Mouse (Mus musculus) right cerebral cortex, postnatal 4 days (tissue): ENCODE measurements around the gene Vdac1.

Experiments
- DNase-seq: peaks from one replicate; pipeline ENCODE4 v3.0.0-alpha.2; 2022

Gene Vdac1

DNA sequence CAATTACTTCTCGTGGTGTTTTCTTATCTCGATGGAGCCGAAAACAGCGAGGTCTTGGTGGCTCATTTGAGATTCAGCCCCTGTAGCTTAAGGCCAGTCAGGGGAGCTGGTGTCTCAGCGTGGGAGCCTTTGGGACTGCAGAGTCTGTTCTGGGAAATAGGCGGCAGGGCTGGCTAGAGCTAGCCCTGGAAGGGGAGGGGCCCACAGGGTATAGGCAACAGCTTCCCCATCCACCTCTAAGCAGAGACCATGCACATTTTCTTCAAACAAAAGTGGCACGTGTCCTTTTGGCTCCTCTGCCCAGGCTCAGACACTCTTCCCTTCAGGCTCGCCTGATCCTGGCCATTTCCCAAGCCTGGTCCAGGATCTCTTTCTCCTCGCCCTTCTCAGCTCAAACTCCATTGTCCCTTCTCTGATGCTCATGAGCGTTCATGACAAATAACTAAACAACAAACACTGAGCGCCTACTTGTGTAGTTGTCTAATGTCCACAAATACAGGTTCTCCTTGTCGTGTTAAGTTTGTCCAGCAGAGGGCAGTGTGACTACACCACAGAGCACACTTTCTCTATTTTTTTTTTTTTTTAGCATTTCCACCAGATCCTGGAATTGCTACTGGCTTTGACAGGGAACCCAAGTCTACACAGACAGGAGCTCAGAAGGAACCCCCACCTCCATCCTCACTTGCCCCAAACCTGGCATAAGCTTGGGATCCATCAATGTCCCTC, 60.6 kb downstream of the Vdac1 start:
- peak; percentile 87 for DNase-seq

- DNase-seq = no peak
Measured at GRCm38 (mm10) chr11:52429440-52429839, 68.8 kb downstream of the Vdac1 start.

DNA sequence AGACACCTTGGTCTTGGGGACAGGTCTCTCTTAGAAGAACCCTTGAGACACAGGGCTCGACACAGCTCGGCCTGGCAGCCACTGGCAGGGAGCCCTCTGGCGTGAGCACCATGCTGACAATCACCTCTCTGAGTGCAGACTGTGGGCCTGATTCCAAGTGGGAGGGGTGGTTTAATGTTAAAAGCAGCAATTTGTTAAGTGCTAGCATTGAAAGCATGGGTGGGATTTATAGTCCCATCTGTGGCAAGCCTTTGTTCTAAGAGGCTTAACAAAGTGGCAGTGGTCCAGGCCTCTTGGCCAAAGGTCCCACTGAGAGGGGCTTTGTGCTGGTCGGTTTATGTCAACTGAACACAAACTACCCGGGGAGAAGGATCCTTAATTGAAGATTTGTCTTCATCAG, 70.9 kb downstream of the Vdac1 start:
- peak; percentile 69 for DNase-seq

GRCm38 (mm10) chr11:52432148-52432547, 71.5 kb downstream of the Vdac1 start:
- no peak for DNase-seq

DNA sequence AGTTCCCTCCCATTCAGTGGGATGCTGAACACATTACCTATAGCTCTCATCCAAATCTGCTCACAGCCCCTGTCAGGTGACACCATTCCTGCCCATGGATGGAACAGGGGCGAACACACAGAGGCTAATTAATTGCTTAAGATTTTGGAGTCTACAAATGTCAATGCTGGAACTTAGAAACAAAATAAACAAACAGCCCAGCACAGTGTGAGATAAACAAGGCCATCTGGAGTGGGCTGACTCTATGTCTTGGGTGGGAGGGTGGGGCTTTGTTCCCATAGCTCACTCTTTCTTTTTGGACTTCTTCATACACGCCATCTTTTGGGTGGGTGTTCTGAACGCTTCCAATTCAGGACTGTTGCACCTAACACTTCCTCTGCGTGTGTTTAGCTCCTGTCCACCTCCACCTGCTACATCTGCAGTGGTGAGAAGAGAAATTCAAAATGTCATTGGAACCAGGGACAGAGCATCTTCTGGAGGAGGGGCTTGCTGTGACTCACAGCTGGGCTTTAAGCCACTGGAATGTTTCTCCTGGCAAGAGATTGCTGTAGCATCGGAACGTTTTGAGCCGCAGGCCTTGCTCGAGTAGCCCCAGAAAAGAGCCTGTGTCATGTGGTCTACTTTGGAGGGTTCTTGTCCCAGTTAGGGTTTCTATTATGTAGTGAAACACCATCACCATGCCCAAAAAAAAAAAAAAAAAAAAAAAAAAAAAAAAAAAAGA, 72.6 kb downstream of the Vdac1 start:
- no peak for DNase-seq

DNA sequence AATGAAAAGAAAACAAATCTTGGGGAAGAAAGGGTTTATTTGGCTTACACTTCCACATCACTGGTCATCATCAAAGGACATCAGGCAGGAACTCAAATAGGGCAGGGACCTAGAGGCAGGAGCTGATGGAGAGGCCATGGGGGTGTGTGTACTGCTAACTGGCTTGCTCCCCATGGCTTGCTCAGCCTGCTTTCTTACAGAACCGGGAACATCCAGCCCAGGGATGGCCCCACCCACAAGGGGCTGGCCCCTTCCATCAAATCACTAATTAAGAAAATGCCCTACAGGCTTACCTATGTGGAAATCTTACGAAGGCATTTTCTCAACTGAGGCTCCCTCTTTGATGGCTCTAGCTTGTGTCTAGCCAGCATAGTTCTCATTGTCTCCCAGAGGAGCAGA, 73.1 kb downstream of the Vdac1 start:
- no peak for DNase-seq

DNA sequence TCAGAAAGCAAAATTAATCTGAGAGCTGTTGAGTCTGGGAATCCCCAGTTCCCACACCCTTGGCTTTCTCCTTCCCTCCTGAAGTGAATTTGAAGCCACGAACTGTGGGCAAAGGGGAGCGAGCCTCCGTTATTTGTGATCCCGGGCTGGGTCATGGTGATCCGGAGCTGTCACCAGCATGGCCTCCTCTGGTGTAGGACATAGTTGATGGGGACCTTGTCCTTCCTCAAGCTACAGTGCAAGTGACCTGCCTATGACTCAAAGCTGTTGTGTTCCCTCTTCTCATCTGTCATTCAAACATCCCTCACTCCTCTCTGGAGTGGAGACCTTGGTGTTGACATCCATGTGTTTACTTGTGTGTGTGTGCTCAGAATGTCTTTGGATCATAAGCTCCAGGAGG, 74.8 kb downstream of the Vdac1 start:
- no peak for DNase-seq

DNA sequence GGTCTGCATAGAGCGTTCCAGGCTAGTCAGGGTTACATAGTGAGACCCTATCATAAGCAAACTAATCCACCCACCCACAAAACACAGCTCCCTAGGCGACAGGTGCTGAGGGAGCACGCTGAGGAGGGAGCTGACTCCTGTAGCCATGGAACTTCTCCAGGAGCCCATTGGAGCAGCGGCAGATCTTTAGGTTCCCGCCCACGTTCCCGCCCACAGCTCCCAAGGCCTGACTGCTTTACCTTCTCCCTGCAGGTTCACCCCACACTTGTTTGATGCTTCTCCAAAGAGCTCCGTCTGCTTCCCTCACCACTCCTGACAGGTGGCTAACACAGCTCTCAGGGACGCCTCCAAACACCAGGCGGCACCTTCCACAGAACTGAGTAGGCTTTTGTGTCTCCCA, 76.5 kb downstream of the Vdac1 start:
- DNase-seq = no peak
